Mouse (Mus musculus) hindbrain, embryonic 11.5 days (tissue): Measurements from ENCODE around the gene Lamp1. TPM values are rescaled to one million over a fixed set of nuclear protein-coding genes. Genes with fewer than 3 reads are reported as not detected.
A peak's percentile ranks its signal among the peaks of the same experiment; 100 is the strongest.

ENCODE experiments used
- ATAC-seq: fragments of 200-750 bp; cut with Nextera tagmentation; 2 replicates; pipeline ENCODE4 v1.8.0; 2017; ENCODE audit warnings: mild to moderate bottlenecking, moderate TSS enrichment, moderate library complexity; ENCODE audit not compliant: low FRiP score
- DNase-seq: peaks from one replicate; pipeline ENCODE4 v3.0.0-alpha.2; 2015; ENCODE audit warnings: low spot score
- H3K27ac ChIP-seq: fragments of 300-500 bp; sonication (generic); 2 replicates; pipeline ENCODE4 v1.5.1; 2014; ENCODE audit warnings: mild to moderate bottlenecking, low read depth, low read length
- H3K27me3 ChIP-seq: fragments of 300-500 bp; sonication (generic); 2 replicates; pipeline ENCODE4 v1.6.1; 2014; ENCODE audit warnings: mild to moderate bottlenecking, low read length, moderate library complexity, mixed read lengths; ENCODE audit not compliant: control insufficient read depth, insufficient read depth
- H3K36me3 ChIP-seq: fragments of 300-500 bp; sonication (generic); 2 replicates; pipeline ENCODE4 v1.6.1; 2014; ENCODE audit warnings: mild to moderate bottlenecking, low read length, moderate library complexity, mixed read lengths; ENCODE audit not compliant: control insufficient read depth, insufficient read depth
- H3K4me1 ChIP-seq: fragments of 300-500 bp; sonication (generic); replicated peaks from 2 replicates; pipeline ENCODE4 v1.6.1; 2014; ENCODE audit warnings: low read length, mixed read lengths; ENCODE audit not compliant: control insufficient read depth, insufficient read depth
- H3K4me2 ChIP-seq: fragments of 300-500 bp; sonication (generic); replicated peaks from 2 replicates; pipeline ENCODE4 v1.6.1; 2014; ENCODE audit warnings: mild to moderate bottlenecking, low read depth, low read length
- H3K4me3 ChIP-seq: fragments of 300-500 bp; sonication (generic); 2 replicates; pipeline ENCODE4 v1.5.1; 2014; ENCODE audit warnings: low read depth, low read length
- H3K9ac ChIP-seq: fragments of 300-500 bp; sonication (generic); 2 replicates; pipeline ENCODE4 v1.6.1; 2014; ENCODE audit warnings: low read depth, low read length
- H3K9me3 ChIP-seq: fragments of 300-500 bp; sonication (generic); 2 replicates; pipeline ENCODE4 v1.6.1; 2016; ENCODE audit warnings: low read length; ENCODE audit not compliant: control insufficient read depth
- WGBS: fragments of 180-500 bp; shearing (Covaris S2); extraction: QIAGEN DNeasy Blood & Tissue Kit; methylation state at CpG from one replicate; pipeline ENCODE4 v1.1.7; 2014; 5-methylcytosine and 5-hydroxymethylcytosine counted together
- polyA plus RNA-seq: library from polyadenylated mRNA; unstranded; fragments of >200 nt; fragmentation: Nextera tagmentation; extraction: Ambion mirVana; gene quantifications from 2 replicates; pipeline ENCODE4 v1.2.1, GENCODE M21; 2014

The Lamp1 gene
- polyA plus RNA-seq, 1 experiment from 2014 or later = 261 TPM

- H3K36me3 ChIP-seq = no peaks in the 10 kb centered on the region
- H3K27me3 ChIP-seq = no peaks in the 10 kb centered on the region
- no peak for ATAC-seq
- DNase-seq = no peak
- WGBS = 48% methylated on average over 6 of the region's 6 CpGs
- no peak overlapping the region for H3K4me3 ChIP-seq
- H3K27ac ChIP-seq = no peak overlapping the region
- H3K9me3 ChIP-seq = no peaks in the 10 kb centered on the region
- H3K9ac ChIP-seq = no peak overlapping the region
- no peak overlapping the region for H3K4me2 ChIP-seq
- peaks cover 3% of the 10 kb centered on the region; the same call in 1 of the 2 replicates for H3K4me1 ChIP-seq
These were observed 49.8 kb downstream of the Lamp1 start for GRCm38 (mm10) chr8:13208627-13209355.

- 72% methylated on average over 1 of the region's 1 CpGs for WGBS
- ATAC-seq = no peak
These were observed 50.8 kb downstream of the Lamp1 start for GRCm38 (mm10) chr8:13209770-13210169.

GRCm38 (mm10) chr8:13213479-13214268 lies 54.7 kb downstream of the Lamp1 start:
- peaks cover 3% of the 10 kb centered on the region; the same call in 1 of the 2 replicates for H3K4me1 ChIP-seq
- no peak overlapping the region for H3K4me3 ChIP-seq
- no peak overlapping the region for H3K27ac ChIP-seq
- ATAC-seq (peak; percentile 78), DNase-seq (peak; percentile 90)
- H3K4me2 ChIP-seq = no peak overlapping the region
- H3K36me3 ChIP-seq = no peaks in the 10 kb centered on the region
- H3K9me3 ChIP-seq = no peaks in the 10 kb centered on the region
- H3K27me3 ChIP-seq = no peaks in the 10 kb centered on the region
- 25% methylated on average over 10 of the region's 10 CpGs for WGBS
- no peak overlapping the region for H3K9ac ChIP-seq

More at GRCm38 (mm10) chr8:13209770-13210169, 50.8 kb downstream of the Lamp1 start:
- no peak for DNase-seq
- Histone ChIP-seq H3K4me2 (no peak overlapping the region), H3K36me3 (no peaks in the 10 kb centered on the region), H3K4me3 (no peak overlapping the region), H3K27ac (no peak overlapping the region), H3K9me3 (no peaks in the 10 kb centered on the region), H3K9ac (no peak overlapping the region), H3K4me1 (peaks cover 3% of the 10 kb centered on the region; the same call in 1 of the 2 replicates), H3K27me3 (no peaks in the 10 kb centered on the region)

- WGBS = 79% methylated on average over 8 of the region's 8 CpGs
- Histone ChIP-seq H3K27ac (no peak overlapping the region), H3K4me3 (no peak overlapping the region), H3K9ac (no peak overlapping the region), H3K36me3 (no peaks in the 10 kb centered on the region), H3K4me1 (peaks cover 3% of the 10 kb centered on the region; the same call in 1 of the 2 replicates), H3K9me3 (no peaks in the 10 kb centered on the region), H3K27me3 (no peaks in the 10 kb centered on the region), H3K4me2 (no peak overlapping the region)
- DNase-seq (no peak), ATAC-seq (no peak)
These were observed 57.4 kb downstream of the Lamp1 start for GRCm38 (mm10) chr8:13216386-13216785.

- WGBS = 69% methylated on average over 5 of the region's 5 CpGs
- peaks cover 3% of the 10 kb centered on the region; the same call in 1 of the 2 replicates for H3K4me1 ChIP-seq
- H3K9me3 ChIP-seq = no peaks in the 10 kb centered on the region
- H3K27ac ChIP-seq = no peak overlapping the region
- H3K4me3 ChIP-seq = no peak overlapping the region
- no peak for DNase-seq
- no peaks in the 10 kb centered on the region for H3K27me3 ChIP-seq
- ATAC-seq = no peak
- H3K4me2 ChIP-seq = no peak overlapping the region
- H3K9ac ChIP-seq = no peak overlapping the region
- no peaks in the 10 kb centered on the region for H3K36me3 ChIP-seq
These were observed 58.1 kb downstream of the Lamp1 start for GRCm38 (mm10) chr8:13217093-13217492.

- H3K27me3 ChIP-seq = no peaks in the 10 kb centered on the region
- H3K36me3 ChIP-seq = no peaks in the 10 kb centered on the region
- peaks cover 3% of the 10 kb centered on the region; the same call in 1 of the 2 replicates for H3K4me1 ChIP-seq
- H3K9me3 ChIP-seq = no peaks in the 10 kb centered on the region
- H3K27ac ChIP-seq = no peak overlapping the region
- no peak overlapping the region for H3K4me3 ChIP-seq
- DNase-seq (no peak), ATAC-seq (no peak)
- H3K9ac ChIP-seq = no peak overlapping the region
- H3K4me2 ChIP-seq = no peak overlapping the region
These were observed 59.0 kb downstream of the Lamp1 start for GRCm38 (mm10) chr8:13217986-13218385.

GRCm38 (mm10) chr8:13218441-13218840 lies 59.5 kb downstream of the Lamp1 start:
- ATAC-seq (no peak), DNase-seq (no peak)
- Histone ChIP-seq H3K9ac (no peak overlapping the region), H3K36me3 (no peaks in the 10 kb centered on the region), H3K4me2 (no peak overlapping the region), H3K4me1 (no peaks in the 10 kb centered on the region), H3K9me3 (no peaks in the 10 kb centered on the region), H3K27me3 (no peaks in the 10 kb centered on the region), H3K4me3 (no peak overlapping the region), H3K27ac (no peak overlapping the region)
- WGBS = 84% methylated on average over 4 of the region's 4 CpGs

- Histone ChIP-seq H3K27me3 (no peaks in the 10 kb centered on the region), H3K27ac (no peak overlapping the region), H3K36me3 (no peaks in the 10 kb centered on the region), H3K9me3 (no peaks in the 10 kb centered on the region), H3K4me1 (no peaks in the 10 kb centered on the region), H3K4me3 (no peak overlapping the region), H3K9ac (no peak overlapping the region), H3K4me2 (no peak overlapping the region)
- ATAC-seq = no peak
- 86% methylated on average over 9 of the region's 9 CpGs for WGBS
- no peak for DNase-seq
These were observed 65.5 kb downstream of the Lamp1 start for GRCm38 (mm10) chr8:13224426-13224825.
